Mouse (Mus musculus) E14TG2a.4 (cell line): Measurements from ENCODE around the gene Ccdc85b.

ENCODE experiments used
- CTCF ChIP-seq: conservative IDR thresholded peaks from 2 replicates; pipeline ENCODE4 v1.5.1; 2014; ENCODE audit warnings: low read length
- NANOG ChIP-seq: IDR thresholded peaks from 2 replicates; pipeline ENCODE4 v1.6.1; 2014; ENCODE audit warnings: borderline replicate concordance, low read length, mixed read lengths
- POU5F1 ChIP-seq: IDR thresholded peaks from 2 replicates; pipeline ENCODE4 v1.6.1; 2014; ENCODE audit warnings: low read length, borderline replicate concordance

DNA sequence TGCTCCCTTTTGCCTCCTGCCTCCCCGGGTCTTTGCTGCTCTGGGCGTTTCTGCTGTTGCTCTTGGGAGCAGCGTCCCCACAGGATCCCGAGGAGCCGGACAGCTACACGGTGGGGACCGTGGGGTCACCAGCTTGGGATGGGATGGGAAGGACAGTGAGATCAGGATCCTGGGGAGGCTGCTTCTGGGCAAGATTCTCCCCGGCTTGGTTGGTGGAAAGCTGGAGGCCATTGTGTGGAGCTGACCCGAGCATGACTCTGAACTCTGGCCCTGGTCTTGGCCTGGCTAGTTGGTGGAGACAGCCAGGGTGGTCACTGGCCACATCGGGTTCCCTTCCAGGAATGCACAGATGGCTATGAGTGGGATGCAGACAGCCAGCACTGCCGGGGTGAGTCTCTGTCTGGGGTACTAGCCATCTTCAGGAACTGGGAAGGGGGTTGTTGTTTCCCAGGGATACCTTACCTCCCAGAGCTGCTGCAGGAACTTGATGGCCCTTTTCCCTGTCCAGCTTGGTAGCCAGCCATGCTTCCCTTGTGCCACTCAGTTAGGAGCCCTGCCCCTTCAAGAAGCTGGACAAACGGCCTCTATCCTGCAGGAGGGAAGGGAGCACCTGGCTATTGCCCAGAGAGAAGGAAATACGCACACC is 17.5 kb upstream of the Ccdc85b start:
- no peak for TF ChIP-seq CTCF
- TF ChIP-seq POU5F1 = no peak
- TF ChIP-seq NANOG = no peak
